Mouse (Mus musculus): ENCODE data around the gene Rbm28. TPM values are rescaled to one million over a fixed set of nuclear protein-coding genes. Genes with fewer than 3 reads are reported as not detected.
"Not testable (repeated sequence)": the region's sequence is repeated elsewhere in the genome, so short reads cannot be mapped to it uniquely, and the experiment has no call there.

The Rbm28 gene
- total and polyA plus RNA-seq, 3 experiments: 37.6 to 103 (median 56.2) TPM

DNA sequence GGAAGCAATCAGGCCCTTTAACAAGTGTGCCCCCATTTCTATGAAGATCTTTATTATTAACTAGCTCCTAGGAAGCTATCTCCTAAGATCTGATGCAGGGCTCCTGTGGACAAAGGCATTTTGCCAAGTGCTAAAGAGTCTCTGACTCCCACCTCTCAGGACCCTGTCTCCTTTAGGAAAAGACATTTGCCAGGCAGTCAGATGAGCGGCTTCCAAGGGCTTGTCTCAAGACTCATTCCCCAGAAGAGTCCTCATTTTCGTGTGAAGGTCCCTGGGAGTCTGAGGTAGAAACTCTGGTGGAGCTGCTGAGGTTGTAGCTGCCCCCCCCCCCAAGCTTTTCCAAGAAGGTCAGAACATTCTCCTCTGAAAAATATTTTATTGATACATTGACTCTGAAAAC lies 4.1 kb upstream of the Rbm28 start:
- dilution Hi-C loops (cut with MboI; ENCODE audit: extremely low pct_ligation_motif_present, extremely low pct_unique_long_range_greater_than_20kb, low sequenced_read_pairs): no loop called here
- in situ Hi-C loops (cut with MboI; ENCODE audit: low pct_ligation_motif_present, low pct_unique_long_range_greater_than_20kb, low sequenced_read_pairs): loop anchor here (5.0 kb wide), 3 partner anchors 33 to 108 kb away; partner anchors contain the start of gene Fam71f2
- peaks cover 80% of the 10 kb centered on the region for H3K27me3 ChIP-seq (replicated peaks)
- DNase-seq (ENCODE audit: extremely low read depth): no peak
- H3K4me2 ChIP-seq (ENCODE audit: insufficient read depth, low read depth, poor library complexity, severe bottlenecking): no peak overlapping the region
- H3K4me3 ChIP-seq (replicated peaks in 1 of 3; ENCODE audit: low read depth in 2 of 3, low read length in 2 of 3, poor library complexity in 1 of 3): no peak overlapping the region
- H3K4me1 ChIP-seq (ENCODE audit: control insufficient read depth in 1 of 2, insufficient read depth in 2 of 2): peaks cover 0 to 9% of the 10 kb centered on the region in 2 experiments; a peak in 1 of 4 replicates
- no peaks in the 10 kb centered on the region for H3K36me3 ChIP-seq (replicated peaks in 1 of 2; ENCODE audit: control insufficient read depth in 1 of 2, insufficient read depth in 1 of 2, low read length in 1 of 2)
- peaks cover 2% of the 10 kb centered on the region; the same call in 1 of the 2 replicates for H3K79me2 ChIP-seq (replicated peaks; ENCODE audit: control insufficient read depth, extremely low read depth, insufficient read depth, poor library complexity, severe bottlenecking)
- TF ChIP-seq SIN3A (IDR thresholded peaks at IDR 0.05; ENCODE audit: low read length) (no peak), CTCF (conservative IDR thresholded peaks at IDR 0.05 in 1 of 2, IDR thresholded peaks at IDR 0.05 in 1 of 2; ENCODE audit: low read depth in 2 of 2, low read length in 2 of 2) (no peak)
- no peaks in the 10 kb centered on the region for H3K9me3 ChIP-seq (replicated peaks; ENCODE audit: low read length)
- H3K27ac ChIP-seq (ENCODE audit: insufficient read depth, low read depth): no peak overlapping the region
- H3K9ac ChIP-seq (ENCODE audit: insufficient read depth, low read depth): no peak overlapping the region

- peak; percentile 70 for DNase-seq (ENCODE audit: extremely low read depth)
- H3K27me3 ChIP-seq (replicated peaks): peaks cover 55% of the 10 kb centered on the region
- H3K9ac ChIP-seq (ENCODE audit: insufficient read depth, low read depth): no peak overlapping the region
- H3K9me3 ChIP-seq (replicated peaks; ENCODE audit: low read length): no peaks in the 10 kb centered on the region
- H3K36me3 ChIP-seq (replicated peaks in 1 of 2; ENCODE audit: control insufficient read depth in 1 of 2, insufficient read depth in 1 of 2, low read length in 1 of 2): peaks cover 0 to 9% of the 10 kb centered on the region in 2 experiments
- TF ChIP-seq MYC (IDR thresholded peaks at IDR 0.05; ENCODE audit: low read depth, low read length) (0 out of 2 replicates have a peak, but pooled peaks have one; percentile 36), CHD2 (IDR thresholded peaks at IDR 0.05; ENCODE audit: low read length) (no peak), RAD21 (IDR thresholded peaks at IDR 0.05; ENCODE audit: low read depth, low read length) (peak; percentile 93), ZKSCAN1 (IDR thresholded peaks at IDR 0.05; ENCODE audit: borderline replicate concordance, low read depth, low read length) (no peak), MEF2A (IDR thresholded peaks at IDR 0.05; ENCODE audit: borderline replicate concordance, low read depth, low read length) (no peak), TCF12 (IDR thresholded peaks at IDR 0.05; ENCODE audit: low read depth, low read length) (no peak), USF2 (conservative IDR thresholded peaks at IDR 0.05; ENCODE audit: low read depth, low read length) (no peak), ZC3H11A (IDR thresholded peaks at IDR 0.05; ENCODE audit: low read depth, low read length) (peak; percentile 58), IRF4 (IDR thresholded peaks at IDR 0.05; ENCODE audit: low read depth, low read length) (0 out of 2 replicates have a peak, but pooled peaks have one; percentile 31), CTCF (conservative IDR thresholded peaks at IDR 0.05 in 1 of 2, IDR thresholded peaks at IDR 0.05 in 1 of 2; ENCODE audit: low read depth in 2 of 2, low read length in 2 of 2) (peak; percentile 40 to 91; a peak in 3 of 4 replicates), UBTF (IDR thresholded peaks at IDR 0.05; ENCODE audit: low read depth, low read length) (no peak), POLR2A (IDR thresholded peaks at IDR 0.05; ENCODE audit: low read depth, low read length) (no peak), SMC3 (IDR thresholded peaks at IDR 0.05; ENCODE audit: low read depth, low read length) (peak; percentile 76)
- no peak overlapping the region for H3K4me2 ChIP-seq (ENCODE audit: insufficient read depth, low read depth, poor library complexity, severe bottlenecking)
- peaks cover 28% of the 10 kb centered on the region for H3K79me2 ChIP-seq (replicated peaks; ENCODE audit: control insufficient read depth, extremely low read depth, insufficient read depth, poor library complexity, severe bottlenecking)
- in situ Hi-C loops (cut with MboI; ENCODE audit: low pct_ligation_motif_present, low pct_unique_long_range_greater_than_20kb, low sequenced_read_pairs) (loop anchor here (5.0 kb wide), 3 partner anchors 36 to 111 kb away; partner anchors contain the start of gene Fam71f2), dilution Hi-C loops (cut with MboI; ENCODE audit: extremely low pct_ligation_motif_present, extremely low pct_unique_long_range_greater_than_20kb, low sequenced_read_pairs) (no loop called here)
- peaks cover 5 to 27% of the 10 kb centered on the region in 2 experiments; a peak in 2 of 4 replicates for H3K4me1 ChIP-seq (ENCODE audit: control insufficient read depth in 1 of 2, insufficient read depth in 2 of 2)
- no peak overlapping the region for H3K4me3 ChIP-seq (replicated peaks in 1 of 3; ENCODE audit: low read depth in 2 of 3, low read length in 2 of 3, poor library complexity in 1 of 3)
- H3K27ac ChIP-seq (ENCODE audit: insufficient read depth, low read depth): no peak overlapping the region
These were observed 1.4 kb upstream of the Rbm28 start for GRCm38 (mm10) chr6:29166196-29166595.

GRCm38 (mm10) chr6:29161291-29161690 lies 3.5 kb downstream of the Rbm28 start:
- H3K27ac ChIP-seq (ENCODE audit: insufficient read depth, low read depth); H3K9ac ChIP-seq (ENCODE audit: insufficient read depth, low read depth); H3K4me3 ChIP-seq (replicated peaks in 1 of 3; ENCODE audit: low read depth in 2 of 3, low read length in 2 of 3, poor library complexity in 1 of 3); in situ Hi-C loops (cut with MboI; ENCODE audit: low pct_ligation_motif_present, low pct_unique_long_range_greater_than_20kb, low sequenced_read_pairs); DNase-seq (ENCODE audit: extremely low read depth); H3K9me3 ChIP-seq (replicated peaks; ENCODE audit: low read length); H3K27me3 ChIP-seq (replicated peaks); dilution Hi-C loops (cut with MboI; ENCODE audit: extremely low pct_ligation_motif_present, extremely low pct_unique_long_range_greater_than_20kb, low sequenced_read_pairs); H3K4me2 ChIP-seq (ENCODE audit: insufficient read depth, low read depth, poor library complexity, severe bottlenecking): not testable (repeated sequence)
- peaks cover 30 to 52% of the 10 kb centered on the region in 2 experiments for H3K36me3 ChIP-seq (replicated peaks in 1 of 2; ENCODE audit: control insufficient read depth in 1 of 2, insufficient read depth in 1 of 2, low read length in 1 of 2)
- H3K79me2 ChIP-seq (replicated peaks; ENCODE audit: control insufficient read depth, extremely low read depth, insufficient read depth, poor library complexity, severe bottlenecking): peaks cover 37% of the 10 kb centered on the region
- H3K4me1 ChIP-seq (ENCODE audit: control insufficient read depth in 1 of 2, insufficient read depth in 2 of 2): peaks cover 5 to 21% of the 10 kb centered on the region in 2 experiments; a peak in 2 of 4 replicates
